ENCODE assay signal across 12 mouse cellular contexts in genomic region chr6:122713116-122713515, GRCm38 (mm10). TPM values are rescaled to one million over a fixed set of nuclear protein-coding genes. Genes with fewer than 3 reads are reported as not detected.
"Had no signal": no experiment of that assay in that cellular context is flagged by ENCODE, and none has a peak within 500 bp of the region (broad histone marks: within the 10 kb centered on the region; RNA-seq: fewer than 3 reads in every experiment).

No protein-coding gene starts in this region.

RNA-seq across cellular contexts. Expression of gene Nanog, which starts 5.8 kb away (rescaled TPM):
- total RNA-seq: gastrocnemius, postnatal 10 days; heart, adult 2 months; heart, postnatal 10 days; heart, postnatal 25 days; layer of hippocampus, adult 2 months; layer of hippocampus, postnatal 10 days; layer of hippocampus, postnatal 25 days; left cerebral cortex, adult 2 months; left cerebral cortex, postnatal 14 days; left cerebral cortex, postnatal 36 days had no signal
- polyA plus RNA-seq: heart, adult 2 months; kidney, embryonic 14.5 days; liver, embryonic 16.5 days had no signal
